Comparison of ENCODE assay signal across 17 mouse cellular contexts in the genomic region with DNA sequence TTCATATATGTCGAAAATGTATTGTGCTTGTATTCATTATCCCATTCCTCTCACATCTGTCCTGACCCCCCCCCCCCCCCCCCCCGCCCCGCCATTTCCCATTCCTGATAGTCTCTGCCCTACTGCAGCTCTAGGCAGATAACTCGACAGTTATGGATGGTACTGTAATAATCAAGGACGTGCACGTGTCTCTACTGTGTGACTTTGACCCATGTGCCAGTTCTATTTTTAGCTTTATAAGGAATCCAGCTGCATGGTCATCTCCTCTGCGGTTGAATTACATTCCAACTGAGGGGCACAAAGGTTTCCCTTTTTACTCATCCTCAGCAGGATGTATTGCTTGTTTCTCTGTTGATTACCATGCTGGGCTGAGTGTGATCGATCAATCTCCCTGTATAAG. TPM values are rescaled to one million over a fixed set of nuclear protein-coding genes. Genes with fewer than 3 reads are reported as not detected.
DNase-seq lines count a peak whose midpoint lies in the region; ATAC-seq and TF ChIP-seq lines count a peak whose summit lies in the region.
"Had no signal": no experiment of that assay in that cellular context is flagged by ENCODE, and none has a peak within 500 bp of the region (broad histone marks: within the 10 kb centered on the region; RNA-seq: fewer than 3 reads in every experiment).

No protein-coding gene starts in this region.

- H3K36me3 ChIP-seq in kidney, adult 2 months (ENCODE audit: control insufficient read depth, insufficient read depth, low read length), result no peaks in the 10 kb centered on the region
- H3K36me3 ChIP-seq in kidney, embryonic 14.5 days (ENCODE audit: control insufficient read depth, insufficient read depth, low read length), result no peaks in the 10 kb centered on the region
- no peaks in the 10 kb centered on the region for H3K36me3 ChIP-seq in heart, embryonic 14.5 days (ENCODE audit: control insufficient read depth, insufficient read depth, low read length)
- H3K36me3 ChIP-seq: lung, embryonic 15.5 days; midbrain, embryonic 13.5 days had no signal

- TF ChIP-seq POLR2A in kidney, adult 2 months (IDR thresholded peaks at IDR 0.05; ENCODE audit: low read depth, low read length), result no peak

- no peak for TF ChIP-seq CTCF in kidney, adult 2 months (conservative IDR thresholded peaks at IDR 0.05; ENCODE audit: insufficient read depth, insufficient read length, low read depth, low read length)

- no peak overlapping the region for H3K27ac ChIP-seq in kidney, adult 2 months (ENCODE audit: insufficient read depth, low read depth, low read length)
- H3K27ac ChIP-seq in kidney, embryonic 14.5 days (ENCODE audit: low read depth, low read length), result no peak overlapping the region
- H3K27ac ChIP-seq in heart, embryonic 14.5 days (replicated peaks in 1 of 2; ENCODE audit: control insufficient read depth in 1 of 2, insufficient read depth in 1 of 2, low read depth in 2 of 2, low read length in 2 of 2), result peak overlapping the region; percentile 3 to 25; a peak in 1 of 4 replicates
- H3K27ac ChIP-seq: gastrocnemius, adult 2 months; lung, embryonic 15.5 days; midbrain, embryonic 13.5 days had no signal

- peak; percentile 91 for DNase-seq in heart, adult 11 months
- no peak for DNase-seq in heart, postnatal 36 days
- peak; percentile 3 for DNase-seq in kidney, adult 2 months
- DNase-seq in adrenal gland, postnatal 10 days, result peak; percentile 16
- DNase-seq in left cerebral cortex, adult 9 months (ENCODE audit: low spot score in 2 of 2), result no peak
- no peak for DNase-seq in urinary bladder, adult 2 months (ENCODE audit: low spot score)
- DNase-seq: cerebellum, adult 2 months; gastrocnemius, adult 2 months; liver; right cerebral cortex, postnatal 25 days; thymus, postnatal 14 days had no signal

- no peak overlapping the region for H3K4me3 ChIP-seq in kidney, adult 2 months (ENCODE audit: insufficient read depth, low read depth, low read length)
- no peak overlapping the region for H3K4me3 ChIP-seq in kidney, embryonic 14.5 days (ENCODE audit: low read length)
- H3K4me3 ChIP-seq in heart, embryonic 14.5 days (ENCODE audit: control insufficient read depth in 1 of 2, insufficient read depth in 1 of 2, low read depth in 1 of 2, low read length in 2 of 2), result no peak overlapping the region
- H3K4me3 ChIP-seq: gastrocnemius, adult 2 months; lung, embryonic 15.5 days; midbrain, embryonic 13.5 days had no signal

- no peak overlapping the region for H3K9ac ChIP-seq in kidney, embryonic 14.5 days (ENCODE audit: low read depth, low read length)
- no peak overlapping the region for H3K9ac ChIP-seq in heart, embryonic 14.5 days (ENCODE audit: low read length)
- H3K9ac ChIP-seq: lung, embryonic 15.5 days; midbrain, embryonic 13.5 days had no signal

- H3K4me1 ChIP-seq in kidney, adult 2 months (ENCODE audit: control insufficient read depth, insufficient read depth, low read length), result no peaks in the 10 kb centered on the region
- no peaks in the 10 kb centered on the region for H3K4me1 ChIP-seq in kidney, embryonic 14.5 days (ENCODE audit: control insufficient read depth, insufficient read depth, low read length)
- peaks cover 0 to 8% of the 10 kb centered on the region in 2 experiments; a peak in 2 of 4 replicates for H3K4me1 ChIP-seq in heart, embryonic 14.5 days (ENCODE audit: control insufficient read depth in 2 of 2, insufficient read depth in 2 of 2, low read length in 2 of 2)
- H3K4me1 ChIP-seq: lung, embryonic 15.5 days had no signal

- 44% methylated on average over 8 of the region's 8 CpGs for WGBS in kidney, adult 2 months
- WGBS in kidney, embryonic 14.5 days, result 60% methylated on average over 8 of the region's 8 CpGs
- WGBS in heart, embryonic 14.5 days, result 30% methylated on average over 7 of the region's 8 CpGs

- intact Hi-C loops in heart, postnatal 36 days (cut with DNase I), result no loop called here

- no peak overlapping the region for H3K4me2 ChIP-seq in kidney, embryonic 14.5 days (replicated peaks; ENCODE audit: low read depth, low read length)
- H3K4me2 ChIP-seq in heart, embryonic 14.5 days (ENCODE audit: low read length), result peak overlapping the region; percentile 0; the same call in 1 of the 2 replicates
- H3K4me2 ChIP-seq: lung, embryonic 15.5 days; midbrain, embryonic 13.5 days had no signal

- H3K9me3 ChIP-seq in kidney, embryonic 14.5 days (ENCODE audit: control insufficient read depth, low read length), result no peaks in the 10 kb centered on the region
- no peaks in the 10 kb centered on the region for H3K9me3 ChIP-seq in heart, embryonic 14.5 days (ENCODE audit: control insufficient read depth, low read length)
- H3K9me3 ChIP-seq: lung, embryonic 15.5 days; midbrain, embryonic 13.5 days had no signal

- no peaks in the 10 kb centered on the region for H3K27me3 ChIP-seq in kidney, adult 2 months (replicated peaks; ENCODE audit: control insufficient read depth, insufficient read depth, low read length)
- H3K27me3 ChIP-seq in kidney, embryonic 14.5 days (ENCODE audit: control insufficient read depth, insufficient read depth, low read length), result no peaks in the 10 kb centered on the region
- no peaks in the 10 kb centered on the region for H3K27me3 ChIP-seq in heart, embryonic 14.5 days (ENCODE audit: control insufficient read depth, insufficient read depth, low read length)
- H3K27me3 ChIP-seq: lung, embryonic 15.5 days; midbrain, embryonic 13.5 days had no signal

- ATAC-seq in kidney, embryonic 14.5 days (ENCODE audit: low FRiP score, low TSS enrichment), result no peak
- no peak for ATAC-seq in heart, embryonic 14.5 days (ENCODE audit: insufficient number of reproducible peaks, insufficient read depth, low FRiP score, low read depth)
- ATAC-seq: activated CD4-positive, CD25-positive, alpha-beta regulatory T cell, adult 4 months; midbrain, embryonic 13.5 days; Patski had no signal

RNA-seq across cellular contexts. Expression of gene Prdm5, which starts 39.3 kb away (rescaled TPM):
- 1 to 10 TPM; 7.8 to 8.9 TPM for total RNA-seq in heart, postnatal 36 days (2021)
- 2.7 and 3.3 TPM in 2 replicates for polyA plus RNA-seq in kidney, adult 2 months (2012; rRNA removed)
- 19.8 and 21.9 TPM in 2 replicates for polyA plus RNA-seq in kidney, embryonic 14.5 days (2014; fragmentation: Nextera tagmentation; extraction: Ambion mirVana)
- 10 to 100 TPM in 1 of 2 experiments, 1 to 10 TPM in 1; 9.9 to 16.2 TPM for total RNA-seq in adrenal gland, postnatal 10 days (2021)
- 14.1 and 15.5 TPM in 2 replicates for polyA plus RNA-seq in heart, embryonic 14.5 days (2014; fragmentation: Nextera tagmentation; extraction: Ambion mirVana)
- 12.0 and 12.4 TPM in 2 replicates for polyA plus RNA-seq in urinary bladder, adult 2 months (2012; rRNA removed)

Comparison
In these comparisons a context has a peak if more than half of its experiments do, and no peak if none do; other contexts are left out.
1. DNase-seq: peak in heart, adult 11 months (single experiment), kidney, adult 2 months (single experiment) and adrenal gland, postnatal 10 days (single experiment); none in heart, postnatal 36 days (0 of 2), left cerebral cortex, adult 9 months (0 of 2) and urinary bladder, adult 2 months (single experiment).
2. H3K27ac ChIP-seq: peak in heart, embryonic 14.5 days (2 of 2); none in kidney, adult 2 months (single experiment) and kidney, embryonic 14.5 days (single experiment).